Mouse (Mus musculus): ENCODE results near the gene Olfr655.
A peak's percentile ranks its signal among the peaks of the same experiment; 100 is the strongest.

Gene Olfr655

DNA sequence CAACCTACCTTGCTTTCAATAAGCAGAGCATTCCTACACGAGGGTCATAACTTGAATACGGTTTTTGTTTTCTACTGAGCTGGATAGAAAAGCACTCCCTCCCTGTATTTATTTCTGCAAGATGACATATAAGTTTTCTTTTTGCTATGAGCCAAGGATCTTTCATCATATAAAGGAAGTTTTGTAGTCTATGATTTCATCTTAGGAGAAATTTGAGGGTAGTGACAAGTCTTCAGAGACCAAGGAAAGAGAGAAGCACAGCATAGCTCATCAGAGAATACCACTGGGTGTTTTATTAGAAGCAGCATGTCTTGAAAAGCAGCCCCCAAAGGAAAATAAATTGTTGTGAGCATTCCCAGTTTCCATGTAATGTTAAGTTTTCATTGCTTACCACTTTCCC, at the start of gene Olfr655:
Gene Olfr655, minus strand, starts transcription at position 101 of the 400 bp plus-strand sequence.
- DNase-seq (ENCODE audit: low spot score): no peak

DNA sequence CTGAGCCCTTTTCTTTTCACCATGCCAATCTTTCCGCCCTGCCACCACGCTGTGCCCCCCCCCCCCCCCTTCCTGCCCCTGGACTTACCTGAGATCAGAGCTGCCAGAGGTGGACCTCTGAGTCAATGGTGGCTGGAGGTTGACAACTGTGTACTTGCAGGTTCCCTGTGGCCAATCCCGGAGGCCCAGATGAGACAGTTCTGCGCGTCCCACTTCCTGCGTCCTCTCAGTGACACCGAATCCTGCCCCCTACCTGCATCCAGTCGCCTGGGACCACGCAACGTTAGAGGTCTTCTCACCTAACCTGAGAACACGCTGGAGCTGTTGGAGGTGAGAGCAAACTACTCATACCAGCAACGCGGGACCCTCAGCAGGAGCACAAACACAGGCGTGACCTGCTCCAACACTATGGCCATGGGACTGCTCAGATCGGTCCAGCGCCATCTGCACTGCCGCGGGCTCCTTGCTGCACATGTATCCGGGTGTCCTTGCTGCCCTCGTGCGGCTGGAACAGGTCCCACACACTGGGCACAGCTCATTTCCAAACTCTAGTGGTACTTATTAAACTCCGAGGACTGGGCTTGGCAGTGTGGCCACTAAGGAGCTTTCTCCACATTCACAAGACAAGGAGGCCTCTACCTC, 45.4 kb upstream of the Olfr655 start, which contains the start of gene Olfr658:
Gene Olfr658, minus strand, starts transcription at position 465 of the 642 bp plus-strand sequence.
- peak; percentile 19 for DNase-seq (ENCODE audit: low spot score)

DNA sequence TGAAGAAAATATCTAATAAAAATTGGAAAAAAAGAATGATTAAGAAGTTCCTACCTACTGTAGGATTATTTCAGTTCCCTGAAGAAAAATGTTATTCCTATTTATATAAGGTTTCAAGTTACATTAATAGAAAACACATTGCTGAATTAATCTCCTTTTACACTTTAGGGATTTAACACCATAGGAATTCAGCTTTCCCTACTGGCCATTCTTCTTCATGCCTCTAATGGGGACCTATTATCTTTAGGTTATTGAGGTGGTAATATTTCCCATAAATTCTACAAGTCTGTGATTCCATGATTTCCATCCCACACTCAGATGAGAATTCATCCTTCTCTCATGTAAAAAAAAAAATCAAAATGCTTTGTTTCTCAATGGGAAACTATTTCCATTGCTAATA, 22.9 kb upstream of the Olfr655 start, which contains the start of gene Olfr657:
Gene Olfr657, plus strand, starts transcription at position 301 of the 400 bp plus-strand sequence.
- DNase-seq (ENCODE audit: low spot score): no peak

DNA sequence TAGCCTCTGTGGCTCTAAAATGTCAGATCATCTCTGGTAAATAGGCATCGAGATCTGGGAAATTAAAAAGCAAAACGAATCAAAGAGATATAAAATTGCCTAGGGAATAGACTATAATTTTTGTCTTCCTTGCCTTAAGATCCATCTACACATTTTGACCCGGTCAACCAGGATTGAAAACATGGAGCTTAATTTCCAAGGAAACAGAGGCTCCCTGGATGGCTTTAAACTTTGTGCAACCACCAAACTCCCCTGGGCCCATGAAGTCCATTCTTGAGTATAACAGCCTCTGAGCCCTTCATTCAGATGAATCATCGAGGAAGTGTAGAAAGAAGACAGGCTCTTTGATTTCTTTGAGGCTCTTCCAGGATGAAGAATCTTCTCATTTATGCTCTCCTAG, 12.1 kb upstream of the Olfr655 start, which contains the start of gene Olfr656:
Gene Olfr656, plus strand, starts transcription at position 301 of the 400 bp plus-strand sequence.
- DNase-seq (ENCODE audit: low spot score): no peak

DNA sequence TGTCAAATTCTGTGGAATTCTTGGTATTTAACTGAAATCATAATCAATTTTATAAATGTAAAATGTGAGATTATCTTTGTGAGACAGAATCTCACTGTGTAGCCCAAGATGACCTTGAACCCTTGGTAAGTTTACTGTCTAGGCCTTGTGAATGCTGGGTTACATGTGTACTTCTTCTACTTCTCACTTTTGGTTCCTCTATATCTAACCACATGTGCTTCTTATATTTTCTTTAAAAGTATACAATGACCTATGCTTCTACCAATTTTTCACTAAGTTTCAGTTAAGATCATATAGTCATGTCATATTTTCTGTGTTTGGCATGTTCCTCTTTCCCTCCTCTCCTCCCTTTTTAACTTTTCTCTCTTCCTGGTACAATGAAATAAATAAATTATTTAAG, 3.1 kb upstream of the Olfr655 start:
- no peak for DNase-seq (ENCODE audit: low spot score)

DNA sequence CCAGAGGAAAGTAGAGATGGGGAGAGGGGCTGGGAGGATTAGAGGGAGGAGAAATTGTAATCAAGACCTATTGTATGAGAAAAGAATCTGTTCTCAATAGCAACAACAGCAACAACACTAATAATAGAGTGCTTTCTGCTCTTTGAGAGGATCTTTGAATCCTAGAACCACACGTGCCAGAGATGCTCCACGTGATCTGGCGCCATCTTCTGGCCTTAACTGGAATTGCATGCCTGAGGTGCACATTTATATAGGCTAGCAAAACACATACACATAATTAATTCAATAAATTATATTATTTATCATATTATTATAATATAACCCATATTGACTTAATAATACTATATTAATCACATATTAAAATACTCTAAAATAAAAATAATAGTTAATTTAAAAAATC, 1.6 kb upstream of the Olfr655 start:
- peak; percentile 57 for DNase-seq (ENCODE audit: low spot score)

DNA sequence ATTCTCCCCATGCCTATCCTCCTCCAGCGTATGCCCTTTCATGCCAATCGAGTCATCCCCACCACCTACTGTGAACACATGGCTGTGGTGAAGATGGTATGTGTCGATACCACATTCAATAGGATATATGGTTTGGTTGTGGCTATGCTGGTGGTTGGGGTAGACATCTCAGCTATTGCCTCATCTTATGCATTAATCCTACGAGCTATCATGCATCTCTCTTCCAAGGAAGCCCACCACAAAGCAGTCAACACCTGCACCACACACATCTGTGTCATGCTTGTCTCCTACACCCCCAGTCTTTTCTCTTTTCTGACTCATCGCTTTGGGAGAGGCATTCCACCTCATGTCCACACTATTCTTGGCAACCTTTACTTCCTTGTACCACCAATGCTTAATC, 13.3 kb downstream of the Olfr655 start:
- no peak for DNase-seq (ENCODE audit: low spot score)

DNA sequence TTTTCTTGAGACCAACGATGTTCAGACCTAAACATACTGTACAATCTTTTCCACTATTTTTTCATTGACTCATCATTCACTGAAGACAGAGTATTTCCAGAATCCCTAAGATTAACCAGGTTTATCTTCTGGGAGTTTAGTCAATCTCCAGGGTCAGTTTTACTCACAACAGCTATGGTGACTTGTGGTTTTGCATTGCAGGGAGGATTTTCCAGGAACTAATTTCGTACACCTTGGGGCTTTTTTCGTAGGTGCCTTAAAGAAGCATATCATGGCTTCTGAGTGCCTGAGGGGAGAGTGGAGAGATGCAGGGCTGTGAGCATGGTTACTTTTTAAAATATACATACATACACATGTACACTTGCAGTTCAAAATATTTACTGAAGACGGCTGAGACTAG, 14.9 kb downstream of the Olfr655 start, which contains the start of gene Olfr654:
Gene Olfr654, plus strand, starts transcription at position 301 of the 400 bp plus-strand sequence.
- DNase-seq (ENCODE audit: low spot score): no peak

DNA sequence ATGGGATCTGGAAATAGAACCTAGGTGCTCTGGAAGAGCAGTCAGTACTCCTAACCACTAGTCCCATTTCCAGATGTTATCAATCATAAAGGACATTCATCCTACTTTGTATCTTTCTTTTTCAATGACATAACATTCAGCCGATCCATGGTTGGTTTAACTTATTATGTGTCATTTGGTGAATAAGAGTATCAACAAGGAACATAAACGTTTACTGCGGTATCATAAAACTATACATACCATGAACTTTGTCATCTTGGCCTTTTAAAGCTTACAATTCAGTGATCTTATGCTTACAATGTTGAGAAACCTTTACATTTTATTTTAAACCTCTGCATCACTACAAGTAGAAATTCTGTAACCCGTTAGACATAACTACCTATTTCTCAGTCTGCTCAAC, 20.1 kb downstream of the Olfr655 start:
- no peak for DNase-seq (ENCODE audit: low spot score)

DNA sequence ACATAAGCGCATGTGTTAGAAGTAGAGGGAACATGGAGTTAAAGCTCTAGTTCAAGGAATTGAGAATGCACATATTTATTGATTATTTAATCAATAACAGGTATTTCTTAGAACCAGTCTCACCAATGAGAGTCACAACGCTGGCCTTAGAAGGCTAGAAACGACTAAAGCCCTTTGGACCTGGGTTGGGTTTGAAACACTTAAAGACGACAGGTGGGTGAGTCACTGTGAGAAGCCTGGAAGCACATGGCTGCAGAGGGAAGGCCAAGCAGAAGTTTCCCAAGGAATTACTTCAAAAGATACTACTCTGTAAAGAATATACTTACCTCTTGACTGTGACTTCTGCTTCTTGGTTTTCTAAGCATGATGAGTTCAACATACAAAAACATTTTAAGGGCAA, 20.7 kb downstream of the Olfr655 start:
- DNase-seq (ENCODE audit: low spot score): no peak

DNA sequence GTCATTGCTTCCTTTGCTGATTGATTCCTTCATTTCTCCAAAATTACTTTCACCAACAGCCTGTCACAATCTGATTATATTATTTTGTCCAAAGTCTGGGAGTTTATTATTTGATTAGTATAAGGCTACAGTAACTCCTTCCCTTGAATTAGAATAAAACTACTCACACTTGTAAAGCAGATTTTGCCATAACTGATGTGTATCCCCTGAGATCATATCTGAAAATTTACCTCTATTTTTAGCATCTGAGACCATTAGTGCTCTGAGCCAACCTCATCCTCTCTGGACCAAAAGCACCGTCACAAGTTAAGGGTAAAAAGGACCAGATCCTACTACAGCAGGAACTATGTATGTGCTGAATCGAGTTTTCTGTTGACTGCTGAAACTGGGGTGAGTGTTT, 24.6 kb downstream of the Olfr655 start, which contains the start of gene Olfr653:
Gene Olfr653, plus strand, starts transcription at position 301 of the 400 bp plus-strand sequence.
- DNase-seq (ENCODE audit: low spot score): no peak

DNA sequence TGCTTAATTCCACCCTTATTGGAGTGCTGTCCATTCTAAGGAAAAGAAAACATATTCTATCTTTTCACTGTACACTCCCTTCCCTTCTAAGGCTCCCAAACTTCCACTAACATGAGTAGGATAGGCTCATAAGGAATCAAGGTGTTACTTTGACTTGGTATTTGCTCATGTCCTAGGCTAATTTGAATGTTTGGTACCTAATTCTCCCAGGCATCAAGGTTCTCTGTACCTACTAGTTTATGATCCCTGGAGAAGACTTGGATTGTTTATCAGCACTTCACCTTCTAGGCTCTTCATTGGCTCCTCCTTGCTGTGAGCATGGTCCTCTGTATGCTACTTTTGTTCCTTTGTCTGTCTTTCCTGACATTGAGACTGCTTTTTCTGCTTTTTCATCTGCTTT, 41.0 kb downstream of the Olfr655 start, which contains the start of gene Olfr652:
Gene Olfr652, plus strand, starts transcription at position 301 of the 400 bp plus-strand sequence.
- no peak for DNase-seq (ENCODE audit: low spot score)

DNA sequence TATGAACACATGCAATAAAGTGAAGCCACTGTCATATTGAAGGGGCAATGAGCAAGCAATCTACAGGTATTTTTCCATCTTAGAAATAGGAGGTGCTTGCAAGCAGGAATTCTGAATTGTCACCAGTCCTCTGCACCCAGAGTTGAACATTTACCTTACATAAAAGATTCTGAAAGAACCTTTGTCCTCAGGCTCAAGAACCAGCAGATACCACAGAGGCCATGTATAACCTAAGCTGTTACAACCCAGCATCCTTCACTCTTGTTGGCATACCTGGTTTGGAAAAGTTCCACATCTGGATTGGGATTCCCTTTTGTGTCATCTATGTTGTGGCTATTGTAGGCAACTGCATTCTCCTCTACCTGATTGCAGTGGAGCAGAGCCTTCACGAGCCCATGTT, 48.9 kb downstream of the Olfr655 start:
- DNase-seq (ENCODE audit: low spot score): no peak

DNA sequence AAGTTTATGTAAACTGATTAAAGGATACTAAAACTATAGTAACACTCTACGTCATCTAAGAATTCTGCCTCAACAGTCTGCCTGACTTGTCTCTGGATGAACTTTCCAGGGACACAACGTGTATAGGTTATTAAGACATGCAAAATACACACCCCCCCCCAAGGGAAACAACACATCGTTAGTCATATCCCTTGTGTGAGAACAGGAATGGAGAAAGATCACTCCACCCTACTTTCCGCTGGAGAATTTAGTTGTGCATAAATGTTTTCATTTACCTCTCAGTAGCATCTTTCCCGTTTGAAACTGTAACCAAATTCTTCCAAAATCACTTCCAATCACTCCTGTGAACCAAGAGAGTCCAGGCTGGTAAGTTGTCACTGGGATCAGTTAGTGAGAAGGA, 51.7 kb downstream of the Olfr655 start, which contains the start of gene Olfr651:
Gene Olfr651, plus strand, starts transcription at position 301 of the 400 bp plus-strand sequence.
- DNase-seq (ENCODE audit: low spot score): no peak

All from T-cell, adult 2 months (primary cell).